Mouse (Mus musculus): ENCODE results near the gene Tmem79. TPM values are rescaled to one million over a fixed set of nuclear protein-coding genes. Genes with fewer than 3 reads are reported as not detected.

Tmem79 gene
- polyA plus RNA-seq, 1 experiment from 2014 or later: 1.7 TPM

- H3K27me3 ChIP-seq: no peaks in the 10 kb centered on the region
- WGBS: 78% methylated on average over 3 of the region's 3 CpGs
- peaks cover 28% of the 10 kb centered on the region for H3K36me3 ChIP-seq
- no peak overlapping the region for H3K27ac ChIP-seq (replicated peaks)
- no peak overlapping the region for H3K4me3 ChIP-seq
- no peak for ATAC-seq (replicated peaks)
- no peaks in the 10 kb centered on the region for H3K9me3 ChIP-seq
- H3K4me1 ChIP-seq: peaks cover 20% of the 10 kb centered on the region
- H3K9ac ChIP-seq (replicated peaks): no peak overlapping the region
- H3K4me2 ChIP-seq (replicated peaks): no peak overlapping the region
Observed at GRCm38 (mm10) chr3:88339006-88339405, 3.1 kb upstream of the Tmem79 start.

GRCm38 (mm10) chr3:88338316-88338715 lies 2.4 kb upstream of the Tmem79 start:
- H3K9me3 ChIP-seq: no peaks in the 10 kb centered on the region
- H3K27me3 ChIP-seq: no peaks in the 10 kb centered on the region
- peaks cover 20% of the 10 kb centered on the region for H3K4me1 ChIP-seq
- H3K27ac ChIP-seq (replicated peaks): no peak overlapping the region
- WGBS: 95% methylated on average over 7 of the region's 7 CpGs
- no peak overlapping the region for H3K4me3 ChIP-seq
- no peak for ATAC-seq (replicated peaks)
- no peak overlapping the region for H3K9ac ChIP-seq (replicated peaks)
- no peak overlapping the region for H3K4me2 ChIP-seq (replicated peaks)
- H3K36me3 ChIP-seq: peaks cover 21% of the 10 kb centered on the region

DNA sequence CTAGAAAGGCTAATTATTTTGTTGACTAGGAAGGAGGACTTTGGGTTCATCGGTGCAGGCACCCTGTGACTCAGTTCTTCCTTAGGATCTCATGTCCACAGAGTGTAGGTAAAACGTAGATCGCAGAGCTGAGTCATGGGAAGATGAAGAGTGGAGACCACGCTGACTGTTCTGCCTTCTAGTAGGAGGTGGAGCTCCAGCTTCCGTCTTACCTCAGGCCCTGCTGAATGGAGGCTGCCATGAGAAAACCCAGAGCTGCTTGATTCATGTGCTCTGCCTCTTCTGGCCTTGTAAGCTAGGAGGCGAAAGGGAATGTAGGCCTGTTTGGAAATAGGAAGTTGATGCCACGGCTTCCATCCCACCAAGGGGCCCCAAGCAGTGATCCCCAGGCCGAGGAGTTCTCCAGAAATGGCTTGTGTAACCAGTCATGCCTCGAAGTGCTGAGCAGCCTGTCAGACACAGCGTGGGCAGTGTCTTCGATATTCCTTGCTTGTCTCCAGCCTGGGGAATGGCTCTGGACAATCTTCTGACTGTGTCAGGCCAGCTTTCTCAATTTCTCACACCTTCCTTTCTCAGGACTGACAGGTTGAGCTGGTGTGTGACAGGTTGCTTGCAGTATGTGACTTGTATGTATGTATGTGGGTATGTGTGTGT lies 1.5 kb upstream of the Tmem79 start:
- Histone ChIP-seq H3K9ac (replicated peaks) (no peak overlapping the region), H3K36me3 (peaks cover 12% of the 10 kb centered on the region), H3K9me3 (no peaks in the 10 kb centered on the region), H3K4me2 (replicated peaks) (peak overlapping the region; percentile 69; the same call in 1 of the 2 replicates), H3K27ac (replicated peaks) (no peak overlapping the region), H3K27me3 (no peaks in the 10 kb centered on the region), H3K4me1 (peaks cover 20% of the 10 kb centered on the region), H3K4me3 (peak overlapping the region; percentile 71; the same call in 1 of the 2 replicates)
- ATAC-seq (replicated peaks): no peak
- 91% methylated on average over 11 of the region's 11 CpGs for WGBS

DNA sequence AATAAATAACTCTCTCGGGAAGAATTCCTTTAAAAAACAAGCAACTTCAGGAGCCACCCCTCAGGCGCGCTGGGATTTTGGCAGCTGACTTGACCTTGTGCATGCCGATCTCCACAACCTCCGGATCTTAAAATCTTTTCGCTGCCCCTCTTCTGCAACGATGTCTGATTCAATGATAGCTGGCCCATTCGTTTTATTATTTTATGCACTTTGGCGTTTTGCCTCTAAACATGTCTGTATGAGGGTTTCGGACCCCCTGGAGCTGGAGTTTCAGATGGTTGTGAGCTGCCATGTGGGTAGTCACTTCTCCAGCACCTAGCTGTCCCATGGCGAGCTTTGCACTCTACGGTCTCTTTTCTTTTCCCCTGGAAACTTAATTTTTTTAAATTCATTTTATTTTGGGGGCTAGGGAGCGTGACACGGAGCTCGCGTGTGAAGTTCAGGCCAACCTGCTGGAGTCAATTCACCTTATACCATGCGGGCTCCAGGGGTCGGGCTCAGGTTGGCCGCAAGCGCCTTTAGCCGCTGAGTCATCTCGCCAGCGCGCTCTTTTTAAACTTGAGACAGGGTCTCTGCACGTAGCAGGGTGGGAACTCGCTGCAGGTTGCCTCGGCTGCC lies 403 bp downstream of the Tmem79 start:
- Histone ChIP-seq H3K36me3 (0 out of 2 replicates have a peak, but pooled peaks cover under 1% of the 10 kb centered on the region), H3K9ac (replicated peaks) (peak overlapping the region; percentile 66), H3K27me3 (no peaks in the 10 kb centered on the region), H3K4me1 (peaks cover 20% of the 10 kb centered on the region), H3K27ac (replicated peaks) (peak overlapping the region; percentile 95), H3K9me3 (no peaks in the 10 kb centered on the region), H3K4me3 (peak overlapping the region; percentile 71), H3K4me2 (replicated peaks) (peak overlapping the region; percentile 72)
- under 1% methylated on average over 27 of the region's 27 CpGs for WGBS
- peak; percentile 57 for ATAC-seq (replicated peaks)

GRCm38 (mm10) chr3:88334902-88335435 lies 979 bp downstream of the Tmem79 start:
- Histone ChIP-seq H3K4me2 (replicated peaks) (peak overlapping the region; percentile 72), H3K9me3 (no peaks in the 10 kb centered on the region), H3K4me1 (peaks cover 20% of the 10 kb centered on the region), H3K4me3 (peak overlapping the region; percentile 71), H3K9ac (replicated peaks) (peak overlapping the region; percentile 66), H3K27me3 (no peaks in the 10 kb centered on the region), H3K36me3 (no peaks in the 10 kb centered on the region), H3K27ac (replicated peaks) (no peak overlapping the region)
- no peak for ATAC-seq (replicated peaks)
- WGBS: 38% methylated on average over 3 of the region's 3 CpGs

GRCm38 (mm10) chr3:88334029-88334658 lies 1.8 kb downstream of the Tmem79 start:
- H3K4me3 ChIP-seq: no peak overlapping the region
- no peak overlapping the region for H3K9ac ChIP-seq (replicated peaks)
- H3K27me3 ChIP-seq: no peaks in the 10 kb centered on the region
- H3K4me1 ChIP-seq: peaks cover 20% of the 10 kb centered on the region
- WGBS: 63% methylated on average over 12 of the region's 12 CpGs
- ATAC-seq (replicated peaks): no peak
- no peak overlapping the region for H3K27ac ChIP-seq (replicated peaks)
- H3K36me3 ChIP-seq: no peaks in the 10 kb centered on the region
- H3K4me2 ChIP-seq (replicated peaks): no peak overlapping the region
- H3K9me3 ChIP-seq: no peaks in the 10 kb centered on the region

DNA sequence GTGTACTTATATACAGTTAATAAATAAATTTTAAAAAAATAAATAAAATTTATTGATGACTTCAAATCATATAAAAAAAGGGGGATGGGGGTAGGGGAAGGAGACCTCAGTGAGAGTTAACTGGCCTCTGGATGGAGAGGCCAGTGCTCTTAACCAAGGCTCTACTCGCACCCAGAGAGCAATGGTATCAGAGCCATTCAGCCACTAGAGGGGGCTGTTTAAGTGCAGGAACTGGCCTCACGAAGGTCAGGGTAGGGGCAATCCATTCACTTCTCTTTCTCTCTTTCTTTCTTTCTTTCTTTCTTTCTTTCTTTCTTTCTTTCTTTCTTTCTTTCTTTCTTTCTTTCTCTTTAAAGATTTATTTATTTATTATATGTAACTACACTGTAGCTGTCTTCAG lies 4.7 kb downstream of the Tmem79 start:
- no peak overlapping the region for H3K27ac ChIP-seq (replicated peaks)
- ATAC-seq (replicated peaks): no peak
- H3K4me3 ChIP-seq: no peak overlapping the region
- peaks cover 6% of the 10 kb centered on the region; the same call in 1 of the 2 replicates for H3K36me3 ChIP-seq
- no peak overlapping the region for H3K4me2 ChIP-seq (replicated peaks)
- 16% methylated on average over 2 of the region's 2 CpGs for whole genome bisulfite sequencing
- H3K9ac ChIP-seq (replicated peaks): no peak overlapping the region
- H3K9me3 ChIP-seq: no peaks in the 10 kb centered on the region
- H3K4me1 ChIP-seq: peaks cover 8% of the 10 kb centered on the region
- H3K27me3 ChIP-seq: no peaks in the 10 kb centered on the region

DNA sequence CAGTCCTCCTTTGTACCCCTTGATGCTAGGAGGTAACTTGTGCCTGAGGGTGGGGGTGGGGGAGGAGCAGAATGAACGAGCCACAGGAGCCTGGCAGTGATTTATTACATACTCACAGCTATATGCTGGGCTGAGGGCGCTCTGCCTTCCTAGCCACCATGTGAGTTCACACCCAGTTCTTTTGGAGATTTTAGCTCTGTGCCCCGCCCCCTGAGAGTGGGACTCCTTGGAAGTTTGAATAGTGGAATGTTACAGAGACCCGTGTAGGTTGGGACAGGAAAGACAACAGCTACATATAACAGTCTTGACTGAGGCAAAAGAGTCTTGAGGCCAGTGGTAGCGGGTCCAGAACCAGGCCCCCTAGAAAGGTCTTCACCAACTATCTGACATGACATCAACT lies 7.0 kb downstream of the Tmem79 start:
- no peaks in the 10 kb centered on the region for H3K27me3 ChIP-seq
- H3K9ac ChIP-seq (replicated peaks): no peak overlapping the region
- no peak overlapping the region for H3K4me2 ChIP-seq (replicated peaks)
- H3K36me3 ChIP-seq: peaks cover 6% of the 10 kb centered on the region; the same call in 1 of the 2 replicates
- no peak overlapping the region for H3K27ac ChIP-seq (replicated peaks)
- 81% methylated on average over 5 of the region's 5 CpGs for WGBS
- H3K4me3 ChIP-seq: no peak overlapping the region
- H3K9me3 ChIP-seq: no peaks in the 10 kb centered on the region
- H3K4me1 ChIP-seq: peaks cover 14% of the 10 kb centered on the region
- no peak for ATAC-seq (replicated peaks)

GRCm38 (mm10) chr3:88324951-88325405 lies 11.0 kb downstream of the Tmem79 start, which contains the start of gene Glmp:
Gene Glmp, plus strand, starts transcription at chr3:88325023.
- Histone ChIP-seq H3K4me3 (peak within 1 kb of the TSS; percentile 52), H3K36me3 (peaks cover 46% of the 10 kb centered on the region), H3K27me3 (no peaks in the 10 kb centered on the region), H3K4me2 (replicated peaks) (peak within 1 kb of the TSS; percentile 70), H3K9ac (replicated peaks) (peak within 1 kb of the TSS; percentile 68), H3K9me3 (no peaks in the 10 kb centered on the region), H3K4me1 (peaks cover 14% of the 10 kb centered on the region), H3K27ac (replicated peaks) (no peak within 1 kb of the TSS)
- WGBS: 2% methylated on average over 10 of the region's 10 CpGs
- peak; percentile 76 for ATAC-seq (replicated peaks)

- H3K27me3 ChIP-seq: no peaks in the 10 kb centered on the region
- WGBS: 93% methylated on average over 1 of the region's 1 CpGs
- no peak for ATAC-seq (replicated peaks)
Observed at GRCm38 (mm10) chr3:88299172-88299571, 36.8 kb downstream of the Tmem79 start.

DNA sequence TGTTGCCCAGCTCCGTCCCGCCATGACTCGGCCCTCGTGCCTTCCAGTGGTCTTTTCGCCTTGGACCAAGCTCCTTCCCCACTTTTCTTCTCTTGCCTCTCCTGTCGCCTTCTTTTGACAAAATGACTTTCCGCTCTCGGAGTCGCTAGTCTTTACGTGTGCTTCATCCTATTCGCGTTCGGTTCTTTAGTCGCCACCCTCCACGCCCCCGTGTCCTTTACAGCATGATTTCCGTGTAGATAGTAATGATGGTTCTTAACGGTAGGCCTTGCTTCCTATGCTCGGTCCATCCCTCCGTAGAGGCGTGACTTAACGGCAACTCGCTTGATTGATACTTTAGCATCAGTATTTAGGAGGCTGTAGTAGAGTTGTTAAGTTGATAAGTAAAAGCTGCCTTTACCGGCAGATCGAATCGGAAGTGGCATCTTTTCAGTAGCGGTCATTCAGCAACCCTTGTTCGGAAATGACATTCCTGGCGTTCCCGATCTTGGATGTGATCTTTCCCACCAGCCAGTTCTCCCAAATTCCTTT lies 38.6 kb downstream of the Tmem79 start:
- Histone ChIP-seq H3K4me2 (replicated peaks) (peak overlapping the region; percentile 64), H3K4me1 (peaks cover 27% of the 10 kb centered on the region), H3K36me3 (peaks cover 32% of the 10 kb centered on the region), H3K9ac (replicated peaks) (peak overlapping the region; percentile 91), H3K9me3 (no peaks in the 10 kb centered on the region), H3K27ac (replicated peaks) (peak overlapping the region; percentile 97), H3K4me3 (peak overlapping the region; percentile 89), H3K27me3 (no peaks in the 10 kb centered on the region)
- ATAC-seq (replicated peaks): 0 out of 2 replicates have a peak, but pooled peaks have one; percentile 3
- under 1% methylated on average over 30 of the region's 30 CpGs for WGBS

More at GRCm38 (mm10) chr3:88299172-88299571, 36.8 kb downstream of the Tmem79 start:
- H3K36me3 ChIP-seq: peaks cover 48% of the 10 kb centered on the region
- H3K9ac ChIP-seq (replicated peaks): no peak overlapping the region
- no peaks in the 10 kb centered on the region for H3K9me3 ChIP-seq
- H3K4me3 ChIP-seq: no peak overlapping the region
- H3K4me2 ChIP-seq (replicated peaks): no peak overlapping the region
- H3K4me1 ChIP-seq: peaks cover 27% of the 10 kb centered on the region
- H3K27ac ChIP-seq (replicated peaks): no peak overlapping the region

Data from forebrain, embryonic 15.5 days (tissue).